Mouse (Mus musculus) forebrain, embryonic 10.5 days (tissue): ENCODE data around the gene Pskh1. TPM values are rescaled to one million over a fixed set of nuclear protein-coding genes. Genes with fewer than 3 reads are reported as not detected.

Experiments used
- DNase-seq: peaks from one replicate; pipeline ENCODE4 v3.0.0-alpha.2; 2017; ENCODE audit warnings: low spot score; ENCODE audit errors: extremely low spot score
- H3K27ac ChIP-seq: fragments of 300-500 bp; sonication (generic); 2 replicates; pipeline ENCODE4 v1.5.1; 2016; ENCODE audit warnings: mild to moderate bottlenecking
- H3K27me3 ChIP-seq: fragments of 300-500 bp; sonication (generic); 2 replicates; pipeline ENCODE4 v1.6.1; 2016; ENCODE audit warnings: mild to moderate bottlenecking; ENCODE audit not compliant: poor library complexity, severe bottlenecking
- H3K36me3 ChIP-seq: fragments of 300-500 bp; sonication (generic); replicated peaks from 2 replicates; pipeline ENCODE4 v1.6.1; 2016; ENCODE audit warnings: mild to moderate bottlenecking, moderate library complexity
- H3K4me1 ChIP-seq: fragments of 300-500 bp; sonication (generic); 2 replicates; pipeline ENCODE4 v1.6.1; 2016
- H3K4me3 ChIP-seq: fragments of 300-500 bp; sonication (generic); 2 replicates; pipeline ENCODE4 v1.5.1; 2016; ENCODE audit warnings: mild to moderate bottlenecking, moderate library complexity
- H3K9me3 ChIP-seq: fragments of 300-500 bp; sonication (generic); 2 replicates; pipeline ENCODE4 v1.6.1; 2016; ENCODE audit warnings: mild to moderate bottlenecking, moderate library complexity
- whole genome bisulfite sequencing: fragments of 180-500 bp; shearing (Covaris S2); methylation state at CpG from one replicate; pipeline ENCODE4 v1.1.7; 2016; 5-methylcytosine and 5-hydroxymethylcytosine counted together
- polyA plus RNA-seq: library from polyadenylated mRNA; unstranded; fragments of >200 nt; fragmentation: Nextera tagmentation; extraction: Ambion mirVana; gene quantifications from 2 replicates; pipeline ENCODE4 v1.2.1, GENCODE M21; 2016

The Pskh1 gene
- polyA plus RNA-seq, result 29.6 and 29.9 TPM in 2 replicates

- no peaks in the 10 kb centered on the region for H3K9me3 ChIP-seq
- peak within 1 kb of the TSS; percentile 93 for H3K27ac ChIP-seq
- H3K36me3 ChIP-seq, result 0 out of 2 replicates have a peak, but pooled peaks cover 2% of the 10 kb centered on the region
- H3K4me3 ChIP-seq, result peak within 1 kb of the TSS; percentile 78
- H3K4me1 ChIP-seq, result peaks cover 13% of the 10 kb centered on the region
- under 1% methylated on average over 68 of the region's 68 CpGs for WGBS
- peak; percentile 93 for DNase-seq
- H3K27me3 ChIP-seq, result no peaks in the 10 kb centered on the region
Observed at GRCm38 (mm10) chr8:105900180-105900940, at the start of gene Pskh1. Pskh1 (plus strand) TSS chr8:105900441.

- DNase-seq, result no peak
- H3K4me3 ChIP-seq, result peak overlapping the region; percentile 81
- WGBS, result 79% methylated on average over 7 of the region's 7 CpGs
- no peaks in the 10 kb centered on the region for H3K27me3 ChIP-seq
- no peaks in the 10 kb centered on the region for H3K9me3 ChIP-seq
- H3K36me3 ChIP-seq, result peaks cover 44% of the 10 kb centered on the region
- H3K4me1 ChIP-seq, result peaks cover 23% of the 10 kb centered on the region
- no peak overlapping the region; the same call in 1 of the 2 replicates for H3K27ac ChIP-seq
Observed at GRCm38 (mm10) chr8:105850611-105851010, 49.6 kb upstream of the Pskh1 start.

- Histone ChIP-seq H3K36me3 (peaks cover 33% of the 10 kb centered on the region), H3K9me3 (no peaks in the 10 kb centered on the region), H3K4me3 (peak overlapping the region; percentile 81), H3K27me3 (no peaks in the 10 kb centered on the region), H3K27ac (peak overlapping the region; percentile 86), H3K4me1 (peaks cover 34% of the 10 kb centered on the region)
- under 1% methylated on average over 34 of the region's 34 CpGs for WGBS
- peak; percentile 91 for DNase-seq
Observed at GRCm38 (mm10) chr8:105851651-105852143, 48.5 kb upstream of the Pskh1 start.

GRCm38 (mm10) chr8:105852146-105852729 lies 48.0 kb upstream of the Pskh1 start:
- no peaks in the 10 kb centered on the region for H3K27me3 ChIP-seq
- H3K27ac ChIP-seq, result peak overlapping the region; percentile 86
- H3K9me3 ChIP-seq, result no peaks in the 10 kb centered on the region
- no peak for DNase-seq
- peaks cover 39% of the 10 kb centered on the region for H3K4me1 ChIP-seq
- peak overlapping the region; percentile 81 for H3K4me3 ChIP-seq
- H3K36me3 ChIP-seq, result peaks cover 30% of the 10 kb centered on the region
- whole genome bisulfite sequencing, result 83% methylated on average over 12 of the region's 12 CpGs

GRCm38 (mm10) chr8:105853178-105853577 lies 47.1 kb upstream of the Pskh1 start, which contains the start of gene Cenpt:
Cenpt (minus strand) TSS chr8:105853278.
- H3K9me3 ChIP-seq, result no peaks in the 10 kb centered on the region

GRCm38 (mm10) chr8:105854303-105854702 lies 45.9 kb upstream of the Pskh1 start:
- Histone ChIP-seq H3K36me3 (peaks cover 27% of the 10 kb centered on the region), H3K27me3 (no peaks in the 10 kb centered on the region), H3K27ac (peak overlapping the region; percentile 96), H3K4me1 (peaks cover 59% of the 10 kb centered on the region), H3K4me3 (peak overlapping the region; percentile 75), H3K9me3 (no peaks in the 10 kb centered on the region)
- DNase-seq, result no peak
- WGBS, result 28% methylated on average over 8 of the region's 8 CpGs

More at GRCm38 (mm10) chr8:105853178-105853577, 47.1 kb upstream of the Pskh1 start, which contains the start of gene Cenpt:
- Histone ChIP-seq H3K27me3 (no peaks in the 10 kb centered on the region), H3K27ac (no peak within 1 kb of the TSS), H3K36me3 (peaks cover 28% of the 10 kb centered on the region), H3K4me1 (peaks cover 48% of the 10 kb centered on the region), H3K4me3 (peak within 1 kb of the TSS; percentile 81; the same call in 1 of the 2 replicates)
- WGBS, result 93% methylated on average over 3 of the region's 3 CpGs
- no peak for DNase-seq

GRCm38 (mm10) chr8:105854715-105855216 lies 45.5 kb upstream of the Pskh1 start, which contains the start of gene Thap11:
Thap11 (plus strand) TSS chr8:105855132.
- peak; percentile 96 for DNase-seq
- Histone ChIP-seq H3K9me3 (no peaks in the 10 kb centered on the region), H3K36me3 (peaks cover 23% of the 10 kb centered on the region), H3K4me3 (peak within 1 kb of the TSS; percentile 75), H3K27me3 (no peaks in the 10 kb centered on the region), H3K4me1 (peaks cover 63% of the 10 kb centered on the region), H3K27ac (peak within 1 kb of the TSS; percentile 96)
- under 1% methylated on average over 43 of the region's 43 CpGs for WGBS

GRCm38 (mm10) chr8:105855248-105856167 lies 44.7 kb upstream of the Pskh1 start:
- H3K4me1 ChIP-seq, result peaks cover 68% of the 10 kb centered on the region
- under 1% methylated on average over 71 of the region's 71 CpGs for WGBS
- H3K27ac ChIP-seq, result peak overlapping the region; percentile 96
- peaks cover 21% of the 10 kb centered on the region for H3K36me3 ChIP-seq
- H3K27me3 ChIP-seq, result no peaks in the 10 kb centered on the region
- no peaks in the 10 kb centered on the region for H3K9me3 ChIP-seq
- DNase-seq, result peak; percentile 61
- H3K4me3 ChIP-seq, result peak overlapping the region; percentile 75

- Histone ChIP-seq H3K36me3 (peaks cover 21% of the 10 kb centered on the region), H3K27me3 (no peaks in the 10 kb centered on the region), H3K4me1 (peaks cover 68% of the 10 kb centered on the region), H3K27ac (peak overlapping the region; percentile 96), H3K9me3 (no peaks in the 10 kb centered on the region), H3K4me3 (peak overlapping the region; percentile 75)
- DNase-seq, result no peak
- WGBS, result 32% methylated on average over 15 of the region's 15 CpGs
Observed at GRCm38 (mm10) chr8:105856168-105856835, 43.9 kb upstream of the Pskh1 start.

- Histone ChIP-seq H3K36me3 (peaks cover 35% of the 10 kb centered on the region), H3K9me3 (no peaks in the 10 kb centered on the region), H3K27ac (no peak overlapping the region), H3K4me1 (peaks cover 84% of the 10 kb centered on the region), H3K27me3 (no peaks in the 10 kb centered on the region), H3K4me3 (no peak overlapping the region)
- no peak for DNase-seq
- 88% methylated on average over 5 of the region's 5 CpGs for WGBS
Observed at GRCm38 (mm10) chr8:105858495-105858894, 41.7 kb upstream of the Pskh1 start.

- peak overlapping the region; percentile 99 for H3K27ac ChIP-seq
- H3K36me3 ChIP-seq, result peaks cover 43% of the 10 kb centered on the region
- no peaks in the 10 kb centered on the region for H3K9me3 ChIP-seq
- DNase-seq, result no peak
- H3K4me1 ChIP-seq, result peaks cover 91% of the 10 kb centered on the region
- H3K27me3 ChIP-seq, result no peaks in the 10 kb centered on the region
- 83% methylated on average over 5 of the region's 5 CpGs for WGBS
- H3K4me3 ChIP-seq, result peak overlapping the region; percentile 96
Observed at GRCm38 (mm10) chr8:105859314-105859713, 40.9 kb upstream of the Pskh1 start.
